Mouse (Mus musculus): ENCODE measurements around the gene Ankdd1a.

GRCm38 (mm10) chr9:65536491-65536890 lies 16.5 kb upstream of the Ankdd1a start:
- TF ChIP-seq CTCF (IDR thresholded peaks at IDR 0.05; ENCODE audit: low read depth) (no peak), EP300 (optimal IDR thresholded peaks at IDR 0.05) (no peak)

Measured in stomach, postnatal 0 days (tissue).